Mouse (Mus musculus): ENCODE measurements around the gene Tcf25. TPM values are rescaled to one million over a fixed set of nuclear protein-coding genes. Genes with fewer than 3 reads are reported as not detected.

Tcf25 gene
- polyA plus RNA-seq, 1 experiment = 692 TPM

DNA sequence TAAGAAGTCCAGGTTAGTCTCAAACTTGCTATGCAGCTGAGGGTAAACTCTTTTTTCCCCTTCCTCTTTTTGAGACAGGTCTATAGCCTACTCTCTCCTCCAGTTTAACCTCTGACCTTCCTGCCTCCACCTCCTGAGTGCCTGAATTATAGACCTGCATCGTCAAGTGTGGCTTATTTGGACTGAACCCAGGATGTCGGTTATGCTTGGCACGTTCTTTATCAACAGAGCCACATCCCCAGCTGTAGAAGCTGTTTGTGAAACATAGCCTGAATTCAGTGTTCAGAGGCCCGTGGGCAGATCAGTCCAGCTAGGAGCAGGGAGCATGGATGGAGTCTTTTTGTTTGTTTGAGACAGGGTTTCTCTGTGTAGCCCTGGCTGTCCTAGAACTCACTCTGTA, 78.6 kb downstream of the Tcf25 start:
- H3K27ac ChIP-seq (ENCODE audit: insufficient read depth, low read length) = no peak overlapping the region
- H3K27me3 ChIP-seq (ENCODE audit: control insufficient read depth, insufficient read depth, low read length) = no peaks in the 10 kb centered on the region
- H3K4me1 ChIP-seq (ENCODE audit: control insufficient read depth, insufficient read depth, low read length) = 0 out of 2 replicates have a peak, but pooled peaks cover 4% of the 10 kb centered on the region
- TF ChIP-seq POLR2A (IDR thresholded peaks at IDR 0.05; ENCODE audit: borderline replicate concordance, insufficient read depth, low read length) = no peak
- TF ChIP-seq CTCF (IDR thresholded peaks at IDR 0.05; ENCODE audit: borderline replicate concordance, insufficient read depth, low read depth, low read length) = no peak
- no peak overlapping the region for H3K4me3 ChIP-seq (replicated peaks; ENCODE audit: insufficient read depth, low read depth, low read length)
- 62% methylated on average over 4 of the region's 4 CpGs for WGBS
- DNase-seq = no peak

DNA sequence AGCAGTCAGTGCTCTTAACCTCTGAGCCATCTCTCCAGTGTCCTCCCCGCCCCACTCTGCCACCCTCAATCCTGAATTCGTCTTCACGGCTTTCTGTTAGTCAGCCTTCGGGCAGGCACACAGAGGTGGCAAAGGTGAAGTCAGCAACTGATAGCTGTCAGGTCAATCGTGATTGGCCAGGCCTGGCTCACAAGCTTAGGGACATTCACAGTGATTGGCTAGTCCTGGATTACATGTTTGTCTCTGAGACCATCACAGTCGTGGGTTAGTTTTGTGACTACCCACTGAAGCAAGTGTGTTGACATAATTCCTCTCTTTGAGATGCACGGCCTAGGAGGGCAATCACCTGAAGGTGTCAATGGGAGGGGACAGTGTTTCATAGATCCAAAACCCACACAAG, 79.7 kb downstream of the Tcf25 start:
- no peaks in the 10 kb centered on the region for H3K27me3 ChIP-seq (ENCODE audit: control insufficient read depth, insufficient read depth, low read length)
- no peak overlapping the region for H3K4me3 ChIP-seq (replicated peaks; ENCODE audit: insufficient read depth, low read depth, low read length)
- H3K4me1 ChIP-seq (ENCODE audit: control insufficient read depth, insufficient read depth, low read length) = no peaks in the 10 kb centered on the region
- TF ChIP-seq POLR2A (IDR thresholded peaks at IDR 0.05; ENCODE audit: borderline replicate concordance, insufficient read depth, low read length) = no peak
- TF ChIP-seq CTCF (IDR thresholded peaks at IDR 0.05; ENCODE audit: borderline replicate concordance, insufficient read depth, low read depth, low read length) = no peak
- DNase-seq = no peak
- H3K27ac ChIP-seq (ENCODE audit: insufficient read depth, low read length) = no peak overlapping the region
- 84% methylated on average over 7 of the region's 7 CpGs for WGBS

Other genes with a start within 250 kb of the Tcf25 start
- gene Sult5a1, start 215.4 kb upstream of the Tcf25 start, polyA plus RNA-seq (2012; rRNA removed) = 0.39 and 0.60 TPM in 2 replicates
- gene Dpep1, start 187.5 kb upstream of the Tcf25 start, polyA plus RNA-seq (2012; rRNA removed) = 0.16 and 0.59 TPM in 2 replicates
- 95.0 and 98.2 TPM in 2 replicates for gene Chmp1a, start 161.0 kb upstream of the Tcf25 start, polyA plus RNA-seq (2012; rRNA removed)
- 6.4 TPM in 2 replicates for gene Spata33, start 160.9 kb upstream of the Tcf25 start, polyA plus RNA-seq (2012; rRNA removed)
- gene Cdk10, start 148.9 kb upstream of the Tcf25 start, polyA plus RNA-seq (2012; rRNA removed) = 92.1 and 97.0 TPM in 2 replicates
- 18.5 and 22.1 TPM in 2 replicates for gene Spata2l, start 137.5 kb upstream of the Tcf25 start, polyA plus RNA-seq (2012; rRNA removed)
- gene Zfp276, start 119.6 kb upstream of the Tcf25 start, polyA plus RNA-seq (2012; rRNA removed) = 33.5 and 36.8 TPM in 2 replicates
- 83.7 and 86.7 TPM in 2 replicates for gene Vps9d1, start 119.4 kb upstream of the Tcf25 start, polyA plus RNA-seq (2012; rRNA removed)
- 3.9 and 4.5 TPM in 2 replicates for gene Fanca, start 55.2 kb upstream of the Tcf25 start, polyA plus RNA-seq (2012; rRNA removed)
- 33.0 and 36.4 TPM in 2 replicates for gene Spire2, start 41.0 kb upstream of the Tcf25 start, polyA plus RNA-seq (2012; rRNA removed)
- gene Mc1r, start 33.4 kb downstream of the Tcf25 start, polyA plus RNA-seq (2012; rRNA removed) = 0.05 and 0.06 TPM in 2 replicates
- gene Tubb3, start 37.7 kb downstream of the Tcf25 start, polyA plus RNA-seq (2012; rRNA removed) = 670 and 684 TPM in 2 replicates
- 73.1 and 73.4 TPM in 2 replicates for gene Def8, start 49.8 kb downstream of the Tcf25 start, polyA plus RNA-seq (2012; rRNA removed)
- 28.2 and 32.5 TPM in 2 replicates for gene Afg3l1, start 104.2 kb downstream of the Tcf25 start, polyA plus RNA-seq (2012; rRNA removed)
- 39.5 and 39.7 TPM in 2 replicates for gene Dbndd1, start 141.7 kb downstream of the Tcf25 start, polyA plus RNA-seq (2012; rRNA removed)
- gene Gas8, start 145.1 kb downstream of the Tcf25 start, polyA plus RNA-seq (2012; rRNA removed) = 40.7 and 42.9 TPM in 2 replicates

Measured in cerebellum, adult 2 months (tissue).